Mouse (Mus musculus) kidney, postnatal 4 days (tissue): ENCODE data around the gene Hist1h2br.
"Not testable (repeated sequence)": the region's sequence is repeated elsewhere in the genome, so short reads cannot be mapped to it uniquely, and the experiment has no call there.

Experiments used
- DNase-seq, 2 experiments: peaks; one replicate each; pipeline ENCODE4 v3.0.0; 2021; ENCODE audit warnings: mixed read lengths in 2 of 2

Hist1h2br gene

GRCm38 (mm10) chr13:21833461-21833860 is at the start of gene Hist1h2br, which contains the start of gene Hist1h2ap:
Gene Hist1h2br (plus strand): TSS chr13:21833743.
Gene Hist1h2ap (minus strand): TSS chr13:21833507.
- not testable (repeated sequence) for DNase-seq

- DNase-seq = no peak
Observed at GRCm38 (mm10) chr13:21784311-21784710, 49.2 kb upstream of the Hist1h2br start.

GRCm38 (mm10) chr13:21786189-21786898 is 47.2 kb upstream of the Hist1h2br start:
- DNase-seq = peak in 1 of 2 experiments; percentile 30

GRCm38 (mm10) chr13:21786899-21787629 is 46.5 kb upstream of the Hist1h2br start, which contains the start of the genes Hist1h2an and Hist1h2bp:
Gene Hist1h2an (minus strand): TSS chr13:21787218.
Gene Hist1h2bp (plus strand): TSS chr13:21787461.
- peak; percentile 75 to 89 for DNase-seq

GRCm38 (mm10) chr13:21787760-21788593 is 45.6 kb upstream of the Hist1h2br start:
- DNase-seq = peak in 1 of 2 experiments; percentile 18

GRCm38 (mm10) chr13:21789925-21790324 is 43.6 kb upstream of the Hist1h2br start:
- DNase-seq = no peak

GRCm38 (mm10) chr13:21790601-21791283 is 42.8 kb upstream of the Hist1h2br start:
- DNase-seq = peak in 1 of 2 experiments; percentile 14

GRCm38 (mm10) chr13:21795584-21795983 is 38.0 kb upstream of the Hist1h2br start:
- DNase-seq = no peak

GRCm38 (mm10) chr13:21797163-21797562 is 36.4 kb upstream of the Hist1h2br start:
- DNase-seq = not testable (repeated sequence)

GRCm38 (mm10) chr13:21803058-21803457 is 30.5 kb upstream of the Hist1h2br start:
- not testable (repeated sequence) for DNase-seq

GRCm38 (mm10) chr13:21810073-21810472 is 23.5 kb upstream of the Hist1h2br start, which contains the start of the genes Hist1h2bq and Hist1h2ao:
Gene Hist1h2bq (minus strand): TSS chr13:21810197.
Gene Hist1h2ao (plus strand): TSS chr13:21810465.
- DNase-seq = not testable (repeated sequence)

- DNase-seq = not testable (repeated sequence)
Observed at GRCm38 (mm10) chr13:21811074-21811473, 22.5 kb upstream of the Hist1h2br start.

- peak; percentile 31 to 49 for DNase-seq
Observed at GRCm38 (mm10) chr13:21811539-21811938, 22.0 kb upstream of the Hist1h2br start, which contains the start of gene Hist1h4m. Gene Hist1h4m (plus strand): TSS chr13:21811746.

- peak in 1 of 2 experiments; percentile 22 for DNase-seq
Observed at GRCm38 (mm10) chr13:21812092-21812491, 21.5 kb upstream of the Hist1h2br start.

- not testable (repeated sequence) for DNase-seq
Observed at GRCm38 (mm10) chr13:21820082-21820890, 13.3 kb upstream of the Hist1h2br start.

GRCm38 (mm10) chr13:21828511-21828910 is 5.0 kb upstream of the Hist1h2br start:
- no peak for DNase-seq

GRCm38 (mm10) chr13:21830344-21830743 is 3.2 kb upstream of the Hist1h2br start:
- DNase-seq = no peak

GRCm38 (mm10) chr13:21831418-21832394 is 1.8 kb upstream of the Hist1h2br start, which contains the start of gene Hist1h4n:
Gene Hist1h4n (minus strand): TSS chr13:21832196.
- peak in 1 of 2 experiments; percentile 26 for DNase-seq

- not testable (repeated sequence) for DNase-seq
Observed at GRCm38 (mm10) chr13:21840508-21840907, 7.0 kb downstream of the Hist1h2br start.
